Mouse (Mus musculus) kidney, postnatal 0 days (tissue): Measurements from ENCODE around the gene Elovl2. TPM values are rescaled to one million over a fixed set of nuclear protein-coding genes. Genes with fewer than 3 reads are reported as not detected.
"Not testable (repeated sequence)": the region's sequence is repeated elsewhere in the genome, so short reads cannot be mapped to it uniquely, and the experiment has no call there.

Experiments used
- ATAC-seq: fragments of 200-750 bp; cut with Nextera tagmentation; replicated peaks from 2 replicates; pipeline ENCODE4 v1.8.0; 2017; ENCODE audit warnings: low read depth, moderate number of reproducible peaks, moderate TSS enrichment, moderate library complexity; ENCODE audit not compliant: low FRiP score
- DNase-seq: peaks from one replicate; pipeline ENCODE4 v3.0.0-alpha.2; 2016; ENCODE audit warnings: low spot score
- H3K27ac ChIP-seq: fragments of 300-500 bp; sonication (generic); 2 replicates; pipeline ENCODE4 v1.5.1; 2014; ENCODE audit warnings: mild to moderate bottlenecking
- H3K27me3 ChIP-seq: fragments of 300-500 bp; sonication (generic); 2 replicates; pipeline ENCODE4 v1.6.1; 2014; ENCODE audit warnings: low read length, mixed read lengths; ENCODE audit not compliant: insufficient read depth
- H3K36me3 ChIP-seq: fragments of 300-500 bp; sonication (generic); 2 replicates; pipeline ENCODE4 v1.6.1; 2014; ENCODE audit warnings: low read length, mixed read lengths; ENCODE audit not compliant: insufficient read depth
- H3K4me1 ChIP-seq: fragments of 300-500 bp; sonication (generic); replicated peaks from 2 replicates; pipeline ENCODE4 v1.6.1; 2014; ENCODE audit warnings: antibody characterized with exemption, low read length, mixed read lengths; ENCODE audit not compliant: insufficient read depth
- H3K4me2 ChIP-seq: fragments of 300-500 bp; sonication (generic); 2 replicates; pipeline ENCODE4 v1.6.1; 2014; ENCODE audit warnings: mild to moderate bottlenecking, low read length, moderate library complexity, mixed read lengths
- H3K4me3 ChIP-seq: fragments of 300-500 bp; sonication (generic); replicated peaks from 2 replicates; pipeline ENCODE4 v1.5.1; 2014; ENCODE audit warnings: low read depth, low read length
- H3K9ac ChIP-seq: fragments of 300-500 bp; sonication (generic); 2 replicates; pipeline ENCODE4 v1.6.1; 2014; ENCODE audit warnings: low read depth, low read length
- H3K9me3 ChIP-seq: fragments of 300-500 bp; sonication (generic); replicated peaks from 2 replicates; pipeline ENCODE4 v1.6.1; 2016; ENCODE audit warnings: low read length, inconsistent platforms, mixed read lengths
- CTCF ChIP-seq: IDR thresholded peaks from 2 replicates; pipeline ENCODE4 v1.5.1; 2016; ENCODE audit warnings: antibody characterized with exemption, low read depth, mild to moderate bottlenecking, moderate library complexity
- whole genome bisulfite sequencing: fragments of 180-500 bp; shearing (Covaris S2); extraction: QIAGEN DNeasy Blood & Tissue Kit; methylation state at CpG from one replicate; pipeline ENCODE4 v1.1.7; 2014; 5-methylcytosine and 5-hydroxymethylcytosine counted together
- polyA plus RNA-seq: library from polyadenylated mRNA; unstranded; fragments of >200 nt; fragmentation: Nextera tagmentation; extraction: Ambion mirVana; gene quantifications from 2 replicates; pipeline ENCODE4 v1.2.1, GENCODE M21; 2015

Gene Elovl2
- polyA plus RNA-seq, 1 experiment from 2014 or later: 19.4 TPM

- Histone ChIP-seq H3K27ac (peak overlapping the region; percentile 42; the same call in 1 of the 2 replicates), H3K9me3 (no peaks in the 10 kb centered on the region), H3K9ac (no peak overlapping the region), H3K36me3 (no peaks in the 10 kb centered on the region), H3K27me3 (no peaks in the 10 kb centered on the region), H3K4me3 (no peak overlapping the region), H3K4me1 (0 out of 2 replicates have a peak, but pooled peaks cover 4% of the 10 kb centered on the region), H3K4me2 (no peak overlapping the region)
- DNase-seq: no peak
- ATAC-seq: no peak
- 47% methylated on average over 6 of the region's 6 CpGs for WGBS
- TF ChIP-seq CTCF: no peak
Observed at GRCm38 (mm10) chr13:41212558-41213322, 7.5 kb downstream of the Elovl2 start.

GRCm38 (mm10) chr13:41211276-41211675 lies 8.9 kb downstream of the Elovl2 start:
- H3K9me3 ChIP-seq: no peaks in the 10 kb centered on the region
- H3K9ac ChIP-seq: no peak overlapping the region
- WGBS: 72% methylated on average over 4 of the region's 4 CpGs
- H3K27me3 ChIP-seq: no peaks in the 10 kb centered on the region
- TF ChIP-seq CTCF: no peak
- H3K4me3 ChIP-seq: no peak overlapping the region
- H3K4me2 ChIP-seq: no peak overlapping the region
- DNase-seq (no peak), ATAC-seq (no peak)
- no peaks in the 10 kb centered on the region for H3K36me3 ChIP-seq
- 0 out of 2 replicates have a peak, but pooled peaks cover 4% of the 10 kb centered on the region for H3K4me1 ChIP-seq
- no peak overlapping the region for H3K27ac ChIP-seq

- TF ChIP-seq CTCF: no peak
Observed at GRCm38 (mm10) chr13:41206241-41206640, 14.0 kb downstream of the Elovl2 start.

GRCm38 (mm10) chr13:41205568-41205967 lies 14.6 kb downstream of the Elovl2 start:
- DNase-seq, H3K4me3 ChIP-seq, ATAC-seq, H3K27me3 ChIP-seq, H3K4me1 ChIP-seq, H3K36me3 ChIP-seq, H3K9ac ChIP-seq, H3K9me3 ChIP-seq, H3K4me2 ChIP-seq, H3K27ac ChIP-seq: not testable (repeated sequence)

More at GRCm38 (mm10) chr13:41206241-41206640, 14.0 kb downstream of the Elovl2 start:
- ATAC-seq: no peak
- H3K36me3 ChIP-seq: no peaks in the 10 kb centered on the region
- H3K27ac ChIP-seq: no peak overlapping the region
- H3K9me3 ChIP-seq: no peaks in the 10 kb centered on the region
- H3K27me3 ChIP-seq: no peaks in the 10 kb centered on the region
- no peak overlapping the region for H3K4me2 ChIP-seq
- H3K9ac ChIP-seq: no peak overlapping the region
- WGBS: 85% methylated on average over 5 of the region's 5 CpGs
- no peak overlapping the region for H3K4me3 ChIP-seq
- 0 out of 2 replicates have a peak, but pooled peaks cover 4% of the 10 kb centered on the region for H3K4me1 ChIP-seq
- no peak for DNase-seq

- Histone ChIP-seq H3K9me3 (no peaks in the 10 kb centered on the region), H3K4me3 (no peak overlapping the region), H3K4me1 (0 out of 2 replicates have a peak, but pooled peaks cover 4% of the 10 kb centered on the region), H3K27ac (no peak overlapping the region), H3K4me2 (no peak overlapping the region), H3K9ac (no peak overlapping the region), H3K27me3 (no peaks in the 10 kb centered on the region), H3K36me3 (no peaks in the 10 kb centered on the region)
- ATAC-seq (no peak), DNase-seq (no peak)
- WGBS: 77% methylated on average over 9 of the region's 9 CpGs
- TF ChIP-seq CTCF: no peak
Observed at GRCm38 (mm10) chr13:41203691-41204090, 16.5 kb downstream of the Elovl2 start.

- TF ChIP-seq CTCF: no peak
- Histone ChIP-seq H3K4me2 (no peak overlapping the region), H3K36me3 (no peaks in the 10 kb centered on the region), H3K27me3 (no peaks in the 10 kb centered on the region), H3K27ac (no peak overlapping the region), H3K4me1 (0 out of 2 replicates have a peak, but pooled peaks cover 4% of the 10 kb centered on the region), H3K9ac (no peak overlapping the region), H3K4me3 (no peak overlapping the region), H3K9me3 (no peaks in the 10 kb centered on the region)
- ATAC-seq: no peak
- 52% methylated on average over 7 of the region's 7 CpGs for WGBS
- DNase-seq: peak; percentile 24
Observed at GRCm38 (mm10) chr13:41203289-41203688, 16.9 kb downstream of the Elovl2 start.
